Comparison of ENCODE assay signal across 25 mouse cellular contexts in the genomic region with DNA sequence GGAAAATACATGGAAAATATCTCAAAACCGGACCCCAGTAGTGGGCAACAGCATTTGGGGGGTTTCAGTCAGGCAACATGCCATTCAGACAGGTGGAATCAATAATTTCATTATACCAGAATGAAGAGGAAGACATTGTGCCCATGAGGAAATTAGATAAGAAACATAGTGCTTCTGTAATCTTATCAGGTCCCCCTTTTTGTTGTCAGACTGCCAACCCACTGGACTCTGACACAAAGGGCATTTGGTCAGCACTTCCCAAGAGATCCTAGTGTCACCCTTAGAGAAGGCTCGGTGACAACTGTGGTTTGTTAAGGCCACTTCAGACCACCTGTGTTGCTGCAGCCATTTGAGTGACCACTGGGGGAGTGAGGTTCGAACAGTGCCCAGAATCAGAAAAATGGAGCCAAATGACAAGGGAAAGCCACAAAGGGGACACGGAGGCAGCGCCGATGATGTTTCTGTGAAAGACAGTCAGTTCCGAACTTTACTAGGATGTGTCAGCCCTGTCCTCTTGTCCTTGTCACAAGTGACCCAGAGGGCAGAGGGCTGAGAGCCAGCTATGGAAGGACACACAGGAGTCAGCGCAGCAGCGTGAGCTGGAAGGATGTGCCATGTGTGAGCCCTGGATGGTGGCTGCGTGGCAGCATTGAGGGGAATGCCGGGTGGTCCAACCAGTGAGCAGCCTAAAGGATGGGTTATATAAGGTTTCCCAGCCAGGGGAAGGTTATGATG. TPM values are rescaled to one million over a fixed set of nuclear protein-coding genes. Genes with fewer than 3 reads are reported as not detected.
DNase-seq lines count a peak whose midpoint lies in the region; ATAC-seq and TF ChIP-seq lines count a peak whose summit lies in the region.
"Had no signal": no experiment of that assay in that cellular context is flagged by ENCODE, and none has a peak within 500 bp of the region (broad histone marks: within the 10 kb centered on the region; RNA-seq: fewer than 3 reads in every experiment).

No protein-coding gene starts in this region.

- no peak overlapping the region for H3K9ac ChIP-seq in heart, embryonic 15.5 days
- H3K9ac ChIP-seq in intestine, postnatal 0 days (ENCODE audit: low read depth, low read length), result no peak overlapping the region
- H3K9ac ChIP-seq in forebrain, embryonic 16.5 days (replicated peaks; ENCODE audit: low read depth, low read length), result no peak overlapping the region
- H3K9ac ChIP-seq: heart, embryonic 13.5 days; hindbrain, embryonic 12.5 days; midbrain, embryonic 13.5 days; stomach, embryonic 15.5 days had no signal

- peak; percentile 13; the same call in 1 of the 2 replicates for TF ChIP-seq CTCF in intestine, postnatal 0 days (IDR thresholded peaks at IDR 0.05; ENCODE audit: low read depth)

- H3K36me3 ChIP-seq in heart, embryonic 15.5 days, result no peaks in the 10 kb centered on the region
- peaks cover 11% of the 10 kb centered on the region; the same call in 1 of the 2 replicates for H3K36me3 ChIP-seq in heart, embryonic 10.5 days
- H3K36me3 ChIP-seq in intestine, postnatal 0 days (ENCODE audit: control insufficient read depth, insufficient read depth), result peaks cover 6% of the 10 kb centered on the region; the same call in 1 of the 2 replicates
- H3K36me3 ChIP-seq in forebrain, embryonic 16.5 days (ENCODE audit: control insufficient read depth, insufficient read depth), result peaks cover 4% of the 10 kb centered on the region

- 0 out of 2 replicates have a peak, but pooled peaks have one; percentile 20 for ATAC-seq in heart, embryonic 15.5 days (replicated peaks; ENCODE audit: insufficient number of reproducible peaks, insufficient read depth, low FRiP score, low read depth)
- ATAC-seq in intestine, postnatal 0 days, result peak; percentile 34
- no peak for ATAC-seq in forebrain, embryonic 16.5 days
- ATAC-seq: CD4-positive, CD25-positive, alpha-beta regulatory T cell, adult 4 months; forebrain, embryonic 14.5 days; midbrain, embryonic 13.5 days had no signal

- H3K27me3 ChIP-seq in heart, embryonic 15.5 days, result no peaks in the 10 kb centered on the region
- no peaks in the 10 kb centered on the region for H3K27me3 ChIP-seq in heart, embryonic 10.5 days (ENCODE audit: insufficient read depth, poor library complexity, severe bottlenecking)
- no peaks in the 10 kb centered on the region for H3K27me3 ChIP-seq in intestine, postnatal 0 days (replicated peaks; ENCODE audit: control insufficient read depth, insufficient read depth, low read length)
- no peaks in the 10 kb centered on the region for H3K27me3 ChIP-seq in forebrain, embryonic 16.5 days (replicated peaks; ENCODE audit: control insufficient read depth, insufficient read depth, low read length)
- H3K27me3 ChIP-seq: heart, embryonic 13.5 days; hindbrain, embryonic 12.5 days; megakaryocyte, embryonic 14.5 days; midbrain, embryonic 13.5 days; stomach, embryonic 15.5 days had no signal

- no peak for DNase-seq in heart, embryonic 10.5 days (ENCODE audit: low spot score)
- DNase-seq in 416B (ENCODE audit: low read depth), result peak; percentile 92
- DNase-seq in adrenal gland, postnatal 14 days, result peak; percentile 64
- DNase-seq in natural killer cell, adult 2 months (ENCODE audit: low spot score in 2 of 2), result no peak
- DNase-seq: cerebellum, adult 11-12 months; cerebellum, postnatal 14 days; gastrocnemius, postnatal 10 days; heart, adult 18-20 months; kidney, adult 2 months; kidney, postnatal 14 days; lung, adult 2 months; retina, postnatal 1 day; thymus, postnatal 36 days had no signal

- no peaks in the 10 kb centered on the region for H3K9me3 ChIP-seq in heart, embryonic 15.5 days (replicated peaks)
- H3K9me3 ChIP-seq in heart, embryonic 10.5 days, result no peaks in the 10 kb centered on the region
- H3K9me3 ChIP-seq in intestine, postnatal 0 days (ENCODE audit: control insufficient read depth), result no peaks in the 10 kb centered on the region
- H3K9me3 ChIP-seq in forebrain, embryonic 16.5 days (ENCODE audit: control insufficient read depth, low read length), result no peaks in the 10 kb centered on the region
- H3K9me3 ChIP-seq: heart, embryonic 13.5 days; hindbrain, embryonic 12.5 days; limb, embryonic 10.5 days; megakaryocyte, embryonic 14.5 days; midbrain, embryonic 13.5 days; stomach, embryonic 15.5 days had no signal

- no peak overlapping the region for H3K27ac ChIP-seq in heart, embryonic 15.5 days
- H3K27ac ChIP-seq in heart, embryonic 10.5 days, result no peak overlapping the region
- H3K27ac ChIP-seq in intestine, postnatal 0 days (ENCODE audit: low read depth, low read length), result peak overlapping the region; percentile 42; the same call in 1 of the 2 replicates
- H3K27ac ChIP-seq in forebrain, embryonic 16.5 days (ENCODE audit: low read length), result no peak overlapping the region
- H3K27ac ChIP-seq: heart, embryonic 13.5 days; hindbrain, embryonic 12.5 days; limb, embryonic 10.5 days; midbrain, embryonic 13.5 days; stomach, embryonic 15.5 days had no signal

- H3K4me1 ChIP-seq in heart, embryonic 15.5 days (replicated peaks), result peaks cover 19% of the 10 kb centered on the region
- peaks cover 20% of the 10 kb centered on the region for H3K4me1 ChIP-seq in heart, embryonic 10.5 days
- peaks cover 3% of the 10 kb centered on the region; the same call in 1 of the 2 replicates for H3K4me1 ChIP-seq in intestine, postnatal 0 days (replicated peaks; ENCODE audit: control insufficient read depth, insufficient read depth, low read length)
- peaks cover 4% of the 10 kb centered on the region for H3K4me1 ChIP-seq in forebrain, embryonic 16.5 days (replicated peaks; ENCODE audit: control insufficient read depth, insufficient read depth, low read length)
- H3K4me1 ChIP-seq: hindbrain, embryonic 12.5 days; limb, embryonic 10.5 days; midbrain, embryonic 13.5 days; stomach, embryonic 15.5 days had no signal

- no peak overlapping the region for H3K4me2 ChIP-seq in heart, embryonic 15.5 days
- no peak overlapping the region for H3K4me2 ChIP-seq in intestine, postnatal 0 days (replicated peaks; ENCODE audit: low read depth)
- H3K4me2 ChIP-seq in forebrain, embryonic 16.5 days (ENCODE audit: low read length), result no peak overlapping the region
- H3K4me2 ChIP-seq: heart, embryonic 13.5 days; hindbrain, embryonic 12.5 days; liver, embryonic 11.5 days; midbrain, embryonic 13.5 days; stomach, embryonic 15.5 days had no signal

- H3K4me3 ChIP-seq in heart, embryonic 15.5 days, result no peak overlapping the region
- H3K4me3 ChIP-seq in heart, embryonic 10.5 days, result no peak overlapping the region
- no peak overlapping the region for H3K4me3 ChIP-seq in intestine, postnatal 0 days (ENCODE audit: low read depth, low read length)
- no peak overlapping the region for H3K4me3 ChIP-seq in forebrain, embryonic 16.5 days (replicated peaks; ENCODE audit: low read length)
- H3K4me3 ChIP-seq: heart, embryonic 13.5 days; hindbrain, embryonic 12.5 days; limb, embryonic 10.5 days; megakaryocyte, embryonic 14.5 days; midbrain, embryonic 13.5 days; stomach, embryonic 15.5 days had no signal

- WGBS in heart, embryonic 15.5 days, result 82% methylated on average over 11 of the region's 11 CpGs
- 85% methylated on average over 11 of the region's 11 CpGs for WGBS in heart, embryonic 10.5 days
- 87% methylated on average over 11 of the region's 11 CpGs for WGBS in intestine, postnatal 0 days
- WGBS in forebrain, embryonic 16.5 days, result 94% methylated on average over 11 of the region's 11 CpGs

RNA-seq across cellular contexts. Expression of gene Elovl6, which starts 46.8 kb away (rescaled TPM):
- 6.4 and 10.5 TPM in 2 replicates for polyA plus RNA-seq in heart, embryonic 15.5 days (2015; fragmentation: Nextera tagmentation; extraction: Ambion mirVana)
- 24.7 and 35.8 TPM in 2 replicates for polyA plus RNA-seq in heart, embryonic 10.5 days (2016; fragmentation: Nextera tagmentation; extraction: Ambion mirVana)
- 53.5 and 61.2 TPM in 2 replicates for total RNA-seq in adrenal gland, postnatal 14 days (2021)
- polyA plus RNA-seq in intestine, postnatal 0 days (2015; fragmentation: Nextera tagmentation; extraction: Ambion mirVana), result 34.5 and 36.5 TPM in 2 replicates
- 43.5 and 44.7 TPM in 2 replicates for polyA plus RNA-seq in forebrain, embryonic 16.5 days (2015; fragmentation: Nextera tagmentation; extraction: Ambion mirVana)

Comparison
In these comparisons a context has a peak if more than half of its experiments do, and no peak if none do; other contexts are left out.
1. DNase-seq: peak in 416B (single experiment) and adrenal gland, postnatal 14 days (single experiment); none in heart, embryonic 10.5 days (single experiment) and natural killer cell, adult 2 months (0 of 2).